8 mouse cellular contexts compared by ENCODE assay signal in genomic region chr6:90764753-90765152, GRCm38 (mm10).
DNase-seq lines count a peak whose midpoint lies in the region; ATAC-seq and TF ChIP-seq lines count a peak whose summit lies in the region.

No protein-coding gene starts in this region.

- H3K27me3 ChIP-seq in cerebellum, adult 2 months (ENCODE audit: control insufficient read depth, insufficient read depth, low read length), result no peaks in the 10 kb centered on the region
- no peaks in the 10 kb centered on the region for H3K27me3 ChIP-seq in heart, adult 2 months (ENCODE audit: control insufficient read depth, insufficient read depth, low read length)

- no peak for TF ChIP-seq CTCF in cerebellum, adult 2 months (IDR thresholded peaks at IDR 0.05; ENCODE audit: borderline replicate concordance, insufficient read depth, low read depth, low read length)
- no peak for TF ChIP-seq CTCF in heart, adult 2 months (IDR thresholded peaks at IDR 0.05)

- intact Hi-C loops in heart, adult 2 months (cut with DNase I), result no loop called here

- H3K79me2 ChIP-seq in heart, adult 2 months (replicated peaks; ENCODE audit: control insufficient read depth, insufficient read depth, low read length), result no peaks in the 10 kb centered on the region

- DNase-seq in cerebellum, adult 2 months, result no peak
- DNase-seq in cerebellum, adult 18-20 months, result no peak
- DNase-seq in 3T3-L1 (ENCODE audit: low read depth, low spot score), result peak; percentile 65
- DNase-seq in heart, adult 2 months, result peak; percentile 55 to 68
- peak; percentile 34 for DNase-seq in mesoderm, embryonic 11.5 days (ENCODE audit: low read depth, low spot score)
- peak; percentile 63 for DNase-seq in thymus, postnatal 4 days
- no peak for DNase-seq in layer of hippocampus, adult 8-10 months (ENCODE audit: low spot score in 2 of 2)

- H3K36me3 ChIP-seq in heart, adult 2 months (ENCODE audit: control insufficient read depth, insufficient read depth, low read length), result no peaks in the 10 kb centered on the region; the same call in 1 of the 2 replicates

- no peak for TF ChIP-seq EP300 in heart, adult 2 months (IDR thresholded peaks at IDR 0.05; ENCODE audit: insufficient read depth, low read depth, low read length)

- peak overlapping the region; percentile 31; the same call in 1 of the 2 replicates for H3K27ac ChIP-seq in cerebellum, adult 2 months (ENCODE audit: insufficient read depth, low read length)
- H3K27ac ChIP-seq in heart, adult 2 months, result peak overlapping the region; percentile 92

- H3K4me3 ChIP-seq in cerebellum, adult 2 months (replicated peaks; ENCODE audit: insufficient read depth, low read depth, low read length), result no peak overlapping the region
- H3K4me3 ChIP-seq in heart, adult 2 months, result no peak overlapping the region

- TF ChIP-seq POLR2A in cerebellum, adult 2 months (IDR thresholded peaks at IDR 0.05; ENCODE audit: borderline replicate concordance, insufficient read depth, low read length), result no peak
- TF ChIP-seq POLR2A in heart, adult 2 months (IDR thresholded peaks at IDR 0.05; ENCODE audit: insufficient read depth, low read depth, low read length), result no peak

- peaks cover 65% of the 10 kb centered on the region for H3K4me1 ChIP-seq in cerebellum, adult 2 months (ENCODE audit: control insufficient read depth, insufficient read depth, low read length)
- H3K4me1 ChIP-seq in heart, adult 2 months (ENCODE audit: control insufficient read depth, insufficient read depth, low read length), result peaks cover 34% of the 10 kb centered on the region

- ATAC-seq in frontal cortex, adult (ENCODE audit: low TSS enrichment), result no peak

- WGBS in cerebellum, adult 2 months, result 25% methylated on average over 2 of the region's 2 CpGs
- 61% methylated on average over 2 of the region's 2 CpGs for WGBS in heart, adult 2 months

- 0 out of 2 replicates have a peak overlapping the region, but pooled peaks have one; percentile 12 for H3K9ac ChIP-seq in heart, adult 2 months (ENCODE audit: low read depth, low read length)

Comparison
In these comparisons a context has a peak if more than half of its experiments do, and no peak if none do; other contexts are left out.
1. DNase-seq: peak in 3T3-L1 (single experiment), heart, adult 2 months (2 of 2), mesoderm, embryonic 11.5 days (single experiment) and thymus, postnatal 4 days (single experiment); none in cerebellum, adult 2 months (0 of 2), cerebellum, adult 18-20 months (0 of 2) and layer of hippocampus, adult 8-10 months (0 of 2).